In genomic region chr15:63689788-63690575, GRCm38 (mm10) we compare ENCODE assay signal across 24 mouse cellular contexts.
DNase-seq lines count a peak whose midpoint lies in the region; ATAC-seq and TF ChIP-seq lines count a peak whose summit lies in the region.
"Had no signal": no experiment of that assay in that cellular context is flagged by ENCODE, and none has a peak within 500 bp of the region (broad histone marks: within the 10 kb centered on the region; RNA-seq: fewer than 3 reads in every experiment).

No protein-coding gene starts in this region.

- no peak overlapping the region for H3K4me3 ChIP-seq in forebrain, embryonic 16.5 days (replicated peaks; ENCODE audit: low read length)
- no peak overlapping the region for H3K4me3 ChIP-seq in forebrain, embryonic 10.5 days
- no peak overlapping the region for H3K4me3 ChIP-seq in kidney, embryonic 16.5 days (ENCODE audit: low read length)
- no peak overlapping the region for H3K4me3 ChIP-seq in intestine, embryonic 16.5 days (ENCODE audit: low read length)
- H3K4me3 ChIP-seq: heart, embryonic 15.5 days; hindbrain, embryonic 15.5 days; left cerebral cortex, adult 2 months; liver, embryonic 13.5 days; midbrain, embryonic 15.5 days; neural tube, embryonic 12.5 days had no signal

- no peaks in the 10 kb centered on the region for H3K27me3 ChIP-seq in forebrain, embryonic 16.5 days (replicated peaks; ENCODE audit: control insufficient read depth, insufficient read depth, low read length)
- H3K27me3 ChIP-seq in forebrain, embryonic 10.5 days (ENCODE audit: poor library complexity, severe bottlenecking), result peaks cover 19% of the 10 kb centered on the region
- no peaks in the 10 kb centered on the region for H3K27me3 ChIP-seq in kidney, embryonic 16.5 days (ENCODE audit: insufficient read depth, low read length)
- H3K27me3 ChIP-seq in intestine, embryonic 16.5 days (replicated peaks; ENCODE audit: control insufficient read depth, insufficient read depth, low read length), result no peaks in the 10 kb centered on the region
- H3K27me3 ChIP-seq: heart, embryonic 15.5 days; hindbrain, embryonic 15.5 days; liver, embryonic 13.5 days; midbrain, embryonic 15.5 days; neural tube, embryonic 12.5 days had no signal

- H3K27ac ChIP-seq in forebrain, embryonic 16.5 days (ENCODE audit: low read length), result no peak overlapping the region
- H3K27ac ChIP-seq in forebrain, embryonic 10.5 days, result no peak overlapping the region
- no peak overlapping the region for H3K27ac ChIP-seq in kidney, embryonic 16.5 days (ENCODE audit: low read length)
- H3K27ac ChIP-seq in intestine, embryonic 16.5 days (ENCODE audit: low read length), result no peak overlapping the region
- H3K27ac ChIP-seq: heart, embryonic 15.5 days; hindbrain, embryonic 15.5 days; left cerebral cortex, adult 2 months; liver, embryonic 13.5 days; midbrain, embryonic 15.5 days; neural tube, embryonic 12.5 days had no signal

- 0 out of 2 replicates have a peak, but pooled peaks have one; percentile 26 for ATAC-seq in forebrain, embryonic 16.5 days
- ATAC-seq in kidney, embryonic 16.5 days (ENCODE audit: low FRiP score, low TSS enrichment), result peak; percentile 46; the same call in 1 of the 2 replicates
- ATAC-seq in intestine, embryonic 16.5 days, result peak; percentile 38; the same call in 1 of the 2 replicates
- ATAC-seq: midbrain, embryonic 15.5 days had no signal

- DNase-seq in forebrain, embryonic 10.5 days (ENCODE audit: extremely low spot score, low spot score), result no peak
- DNase-seq in kidney, postnatal 36 days, result no peak
- peak; percentile 63 for DNase-seq in brain, embryonic 14.5 days (ENCODE audit: low read depth)
- no peak for DNase-seq in ovary, adult 18-20 months (ENCODE audit: low spot score)
- DNase-seq: cerebellum, adult 8-10 months; cerebellum, postnatal 36 days; gastrocnemius, postnatal 36 days; heart, postnatal 4 days; kidney, adult 18-20 months; layer of hippocampus, adult 9-11 months; liver, embryonic 13.5 days; lung, adult 2 months; retina, postnatal 1 day; right cerebral cortex, postnatal 25 days; spleen, adult 18-20 months; thymus, postnatal 25 days had no signal

- no peaks in the 10 kb centered on the region for H3K36me3 ChIP-seq in forebrain, embryonic 16.5 days (ENCODE audit: control insufficient read depth, insufficient read depth)
- no peaks in the 10 kb centered on the region for H3K36me3 ChIP-seq in forebrain, embryonic 10.5 days (replicated peaks)
- no peaks in the 10 kb centered on the region for H3K36me3 ChIP-seq in kidney, embryonic 16.5 days (ENCODE audit: insufficient read depth, low read length)
- no peaks in the 10 kb centered on the region for H3K36me3 ChIP-seq in intestine, embryonic 16.5 days (ENCODE audit: control insufficient read depth, insufficient read depth, low read length)
- H3K36me3 ChIP-seq: heart, embryonic 15.5 days; hindbrain, embryonic 15.5 days; liver, embryonic 13.5 days; midbrain, embryonic 15.5 days; neural tube, embryonic 12.5 days had no signal

- TF ChIP-seq POLR2A in brain, embryonic 14.5 days (IDR thresholded peaks at IDR 0.05; ENCODE audit: borderline replicate concordance, extremely low read depth, insufficient read depth, insufficient read length, poor library complexity, severe bottlenecking), result no peak

- H3K4me2 ChIP-seq in forebrain, embryonic 16.5 days (ENCODE audit: low read length), result no peak overlapping the region
- no peak overlapping the region for H3K4me2 ChIP-seq in kidney, embryonic 16.5 days (replicated peaks; ENCODE audit: low read depth, low read length)
- no peak overlapping the region for H3K4me2 ChIP-seq in intestine, embryonic 16.5 days (ENCODE audit: low read depth, low read length)
- H3K4me2 ChIP-seq: heart, embryonic 15.5 days; hindbrain, embryonic 15.5 days; liver, embryonic 13.5 days; midbrain, embryonic 15.5 days; neural tube, embryonic 12.5 days had no signal

- TF ChIP-seq CTCF in brain, embryonic 14.5 days (IDR thresholded peaks at IDR 0.05; ENCODE audit: borderline replicate concordance, extremely low read depth, insufficient read depth, insufficient read length), result no peak

- peaks cover 9% of the 10 kb centered on the region for H3K4me1 ChIP-seq in forebrain, embryonic 16.5 days (replicated peaks; ENCODE audit: control insufficient read depth, insufficient read depth, low read length)
- peaks cover 36% of the 10 kb centered on the region for H3K4me1 ChIP-seq in forebrain, embryonic 10.5 days
- H3K4me1 ChIP-seq in kidney, embryonic 16.5 days (ENCODE audit: insufficient read depth, low read length), result peaks cover 7% of the 10 kb centered on the region; the same call in 1 of the 2 replicates
- 0 out of 2 replicates have a peak, but pooled peaks cover 4% of the 10 kb centered on the region for H3K4me1 ChIP-seq in intestine, embryonic 16.5 days (ENCODE audit: control insufficient read depth, insufficient read depth, low read length)
- H3K4me1 ChIP-seq: heart, embryonic 15.5 days had no signal

- no peak overlapping the region for H3K9ac ChIP-seq in forebrain, embryonic 16.5 days (replicated peaks; ENCODE audit: low read depth, low read length)
- no peak overlapping the region for H3K9ac ChIP-seq in kidney, embryonic 16.5 days (replicated peaks; ENCODE audit: low read length)
- H3K9ac ChIP-seq in intestine, embryonic 16.5 days (ENCODE audit: low read depth, low read length), result no peak overlapping the region
- H3K9ac ChIP-seq: heart, embryonic 15.5 days; hindbrain, embryonic 15.5 days; liver, embryonic 13.5 days; midbrain, embryonic 15.5 days; neural tube, embryonic 12.5 days had no signal

- WGBS in forebrain, embryonic 16.5 days, result 63% methylated on average over 5 of the region's 5 CpGs
- WGBS in forebrain, embryonic 10.5 days, result 70% methylated on average over 5 of the region's 5 CpGs
- WGBS in kidney, embryonic 16.5 days, result 49% methylated on average over 5 of the region's 5 CpGs
- WGBS in intestine, embryonic 16.5 days, result 62% methylated on average over 5 of the region's 5 CpGs

- no peaks in the 10 kb centered on the region for H3K9me3 ChIP-seq in forebrain, embryonic 16.5 days (ENCODE audit: control insufficient read depth, low read length)
- no peaks in the 10 kb centered on the region for H3K9me3 ChIP-seq in forebrain, embryonic 10.5 days
- no peaks in the 10 kb centered on the region for H3K9me3 ChIP-seq in kidney, embryonic 16.5 days (ENCODE audit: low read length)
- H3K9me3 ChIP-seq in intestine, embryonic 16.5 days (ENCODE audit: control insufficient read depth, low read length), result no peaks in the 10 kb centered on the region
- H3K9me3 ChIP-seq: heart, embryonic 15.5 days; hindbrain, embryonic 15.5 days; liver, embryonic 13.5 days; midbrain, embryonic 15.5 days; neural tube, embryonic 12.5 days had no signal
